Comparison of ENCODE assay signal across 38 mouse cellular contexts in the genomic region with DNA sequence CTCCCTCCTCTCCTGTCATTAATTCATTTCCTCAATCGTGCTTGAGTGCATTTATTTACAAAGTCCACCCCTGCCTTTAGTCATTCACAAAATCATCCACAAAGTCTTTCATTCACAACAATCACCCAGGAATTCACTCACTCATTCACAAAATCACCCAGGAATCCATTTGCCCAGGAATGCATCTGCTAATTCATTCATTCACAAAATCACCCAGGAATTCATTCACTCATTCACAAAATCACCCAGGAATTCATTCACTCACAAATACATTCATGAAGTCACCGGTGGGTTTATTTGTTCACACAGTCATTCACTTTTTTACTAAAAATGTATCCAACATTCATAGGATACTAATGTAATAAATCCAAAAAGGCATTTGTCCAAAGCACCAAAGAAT. TPM values are rescaled to one million over a fixed set of nuclear protein-coding genes. Genes with fewer than 3 reads are reported as not detected.
"Had no signal": no experiment of that assay in that cellular context is flagged by ENCODE, and none has a peak within 500 bp of the region (broad histone marks: within the 10 kb centered on the region; RNA-seq: fewer than 3 reads in every experiment).

No protein-coding gene starts in this region.

- H3K9me3 ChIP-seq: embryonic facial prominence, embryonic 10.5 days; embryonic facial prominence, embryonic 12.5 days; embryonic facial prominence, embryonic 13.5 days; embryonic facial prominence, embryonic 15.5 days; forebrain, embryonic 10.5 days; forebrain, embryonic 13.5 days; forebrain, embryonic 15.5 days had no signal

- H3K9ac ChIP-seq: embryonic facial prominence, embryonic 12.5 days; embryonic facial prominence, embryonic 13.5 days; embryonic facial prominence, embryonic 15.5 days; forebrain, embryonic 13.5 days; forebrain, embryonic 15.5 days; forebrain, postnatal 0 days had no signal

- ATAC-seq: forebrain, embryonic 13.5 days; forebrain, embryonic 15.5 days; forebrain, embryonic 16.5 days; forebrain, postnatal 0 days had no signal

- H3K27me3 ChIP-seq: embryonic facial prominence, embryonic 12.5 days; embryonic facial prominence, embryonic 13.5 days; embryonic facial prominence, embryonic 15.5 days; forebrain, embryonic 13.5 days; forebrain, embryonic 15.5 days had no signal

- H3K27ac ChIP-seq: embryonic facial prominence, embryonic 10.5 days; embryonic facial prominence, embryonic 12.5 days; embryonic facial prominence, embryonic 13.5 days; embryonic facial prominence, embryonic 15.5 days; forebrain, embryonic 10.5 days; forebrain, embryonic 13.5 days; forebrain, embryonic 15.5 days; gastrocnemius, adult 2 months; heart, adult 2 months had no signal

- H3K36me3 ChIP-seq: embryonic facial prominence, embryonic 10.5 days; embryonic facial prominence, embryonic 12.5 days; embryonic facial prominence, embryonic 13.5 days; embryonic facial prominence, embryonic 15.5 days; forebrain, embryonic 10.5 days; forebrain, embryonic 15.5 days had no signal

- H3K4me3 ChIP-seq: embryonic facial prominence, embryonic 10.5 days; embryonic facial prominence, embryonic 12.5 days; embryonic facial prominence, embryonic 13.5 days; embryonic facial prominence, embryonic 15.5 days; erythroblast, embryonic 14.5 days; forebrain, embryonic 10.5 days; forebrain, embryonic 13.5 days; forebrain, embryonic 15.5 days; gastrocnemius, adult 2 months; heart, adult 2 months had no signal

- H3K4me1 ChIP-seq: embryonic facial prominence, embryonic 10.5 days; embryonic facial prominence, embryonic 12.5 days; embryonic facial prominence, embryonic 15.5 days; forebrain, embryonic 10.5 days; forebrain, embryonic 13.5 days; forebrain, embryonic 15.5 days had no signal

- H3K4me2 ChIP-seq: embryonic facial prominence, embryonic 12.5 days; embryonic facial prominence, embryonic 13.5 days; embryonic facial prominence, embryonic 15.5 days; forebrain, embryonic 13.5 days; forebrain, embryonic 15.5 days had no signal

- DNase-seq: cerebellum, adult 8-10 months; cerebellum, adult 9-10 months; cerebellum, adult 9-11 months; cerebellum, postnatal 10 days; cerebellum, postnatal 14 days; cerebellum, postnatal 25 days; cerebellum, postnatal 36 days; embryo, embryonic 11 days; forebrain, postnatal 0 days; gastrocnemius, adult 2 months; gastrocnemius, postnatal 10 days; gastrocnemius, postnatal 14 days; gastrocnemius, postnatal 25 days; gastrocnemius, postnatal 36 days; heart, adult 11 months; heart, adult 18-20 months; heart, adult 2 months had no signal

RNA-seq across cellular contexts. Expression of a gene that starts 42.5 kb away (rescaled TPM):
- total RNA-seq: common myeloid progenitor, adult 5-6 weeks; forebrain, postnatal 0 days; gastrocnemius, adult 18-20 months; gastrocnemius, adult 2 months; gastrocnemius, adult 8-10 months; gastrocnemius, postnatal 10 days; gastrocnemius, postnatal 14 days; gastrocnemius, postnatal 25 days; gastrocnemius, postnatal 36 days; gastrocnemius, postnatal 4 days; granulocyte monocyte progenitor cell, adult 5-6 weeks; heart, adult 18-20 months; heart, adult 2 months; heart, adult 8-10 months had no signal
- polyA plus RNA-seq: cortical plate, adult 2 months; embryonic facial prominence, embryonic 10.5 days; embryonic facial prominence, embryonic 11.5 days; embryonic facial prominence, embryonic 12.5 days; embryonic facial prominence, embryonic 13.5 days; embryonic facial prominence, embryonic 14.5 days; embryonic facial prominence, embryonic 15.5 days; erythroblast, embryonic 14.5 days; forebrain, embryonic 10.5 days; forebrain, embryonic 11.5 days; forebrain, embryonic 13.5 days; forebrain, embryonic 15.5 days; forebrain, embryonic 16.5 days; forebrain, postnatal 0 days; frontal cortex, adult 2 months; gonadal fat pad, adult 2 months; heart, adult 2 months had no signal

RNA-seq across cellular contexts. Expression of a gene that starts 52.7 kb away (rescaled TPM):
- total RNA-seq: common myeloid progenitor, adult 5-6 weeks; forebrain, postnatal 0 days; gastrocnemius, adult 18-20 months; gastrocnemius, adult 2 months; gastrocnemius, adult 8-10 months; gastrocnemius, postnatal 10 days; gastrocnemius, postnatal 14 days; gastrocnemius, postnatal 25 days; gastrocnemius, postnatal 36 days; gastrocnemius, postnatal 4 days; granulocyte monocyte progenitor cell, adult 5-6 weeks; heart, adult 18-20 months; heart, adult 2 months; heart, adult 8-10 months had no signal
- polyA plus RNA-seq: cortical plate, adult 2 months; embryonic facial prominence, embryonic 10.5 days; embryonic facial prominence, embryonic 11.5 days; embryonic facial prominence, embryonic 12.5 days; embryonic facial prominence, embryonic 13.5 days; erythroblast, embryonic 14.5 days; forebrain, embryonic 10.5 days; forebrain, embryonic 11.5 days; forebrain, embryonic 13.5 days; forebrain, embryonic 15.5 days; forebrain, embryonic 16.5 days; forebrain, postnatal 0 days; frontal cortex, adult 2 months; gonadal fat pad, adult 2 months; heart, adult 2 months had no signal
